Mouse (Mus musculus) lung, embryonic 15.5 days (tissue): ENCODE data around the gene Scn5a. TPM values are rescaled to one million over a fixed set of nuclear protein-coding genes. Genes with fewer than 3 reads are reported as not detected.
A peak's percentile ranks its signal among the peaks of the same experiment; 100 is the strongest.

ENCODE experiments used
- ATAC-seq: fragments of 200-750 bp; cut with Nextera tagmentation; 2 replicates; pipeline ENCODE4 v1.8.0; 2017; ENCODE audit warnings: moderate number of reproducible peaks, borderline replicate concordance; ENCODE audit not compliant: low FRiP score, low TSS enrichment; ENCODE audit errors: extremely low read depth
- H3K27ac ChIP-seq: fragments of 300-500 bp; sonication (generic); 2 replicates; pipeline ENCODE4 v1.5.1; 2015; ENCODE audit warnings: moderate library complexity, mild to moderate bottlenecking, inconsistent platforms
- H3K27me3 ChIP-seq: fragments of 300-500 bp; sonication (generic); 2 replicates; pipeline ENCODE4 v1.6.1; 2015; ENCODE audit warnings: inconsistent platforms
- H3K36me3 ChIP-seq: fragments of 300-500 bp; sonication (generic); 2 replicates; pipeline ENCODE4 v1.6.1; 2015; ENCODE audit warnings: inconsistent platforms
- H3K4me1 ChIP-seq: fragments of 300-500 bp; sonication (generic); 2 replicates; pipeline ENCODE4 v1.6.1; 2015; ENCODE audit warnings: inconsistent platforms
- H3K4me2 ChIP-seq: fragments of 300-500 bp; sonication (generic); 2 replicates; pipeline ENCODE4 v1.6.1; 2015; ENCODE audit warnings: inconsistent platforms, mild to moderate bottlenecking, moderate library complexity
- H3K4me3 ChIP-seq: fragments of 300-500 bp; sonication (generic); 2 replicates; pipeline ENCODE4 v1.5.1; 2015; ENCODE audit warnings: mild to moderate bottlenecking, inconsistent platforms
- H3K9ac ChIP-seq: fragments of 300-500 bp; sonication (generic); 2 replicates; pipeline ENCODE4 v1.6.1; 2015; ENCODE audit warnings: inconsistent platforms
- H3K9me3 ChIP-seq: fragments of 300-500 bp; sonication (generic); 2 replicates; pipeline ENCODE4 v1.6.1; 2016; ENCODE audit warnings: inconsistent platforms
- WGBS: fragments of 180-500 bp; shearing (Covaris S2); methylation state at CpG from one replicate; pipeline ENCODE4 v1.1.7; 2015; 5-methylcytosine and 5-hydroxymethylcytosine counted together
- polyA plus RNA-seq: library from polyadenylated mRNA; unstranded; fragments of >200 nt; fragmentation: Nextera tagmentation; extraction: Ambion mirVana; gene quantifications from 2 replicates; pipeline ENCODE4 v1.2.1, GENCODE M21; 2015

Gene Scn5a
- polyA plus RNA-seq, 1 experiment from 2014 or later, result 0.87 TPM

GRCm38 (mm10) chr9:119524511-119524910 is 54.3 kb downstream of the Scn5a start:
- no peak overlapping the region for H3K27ac ChIP-seq
- no peak overlapping the region for H3K9ac ChIP-seq
- no peaks in the 10 kb centered on the region for H3K36me3 ChIP-seq
- no peak overlapping the region for H3K4me3 ChIP-seq
- ATAC-seq, result no peak
- WGBS, result 88% methylated on average over 6 of the region's 6 CpGs
- H3K4me1 ChIP-seq, result 0 out of 2 replicates have a peak, but pooled peaks cover 4% of the 10 kb centered on the region
- no peaks in the 10 kb centered on the region for H3K27me3 ChIP-seq
- no peak overlapping the region for H3K4me2 ChIP-seq
- no peaks in the 10 kb centered on the region for H3K9me3 ChIP-seq

DNA sequence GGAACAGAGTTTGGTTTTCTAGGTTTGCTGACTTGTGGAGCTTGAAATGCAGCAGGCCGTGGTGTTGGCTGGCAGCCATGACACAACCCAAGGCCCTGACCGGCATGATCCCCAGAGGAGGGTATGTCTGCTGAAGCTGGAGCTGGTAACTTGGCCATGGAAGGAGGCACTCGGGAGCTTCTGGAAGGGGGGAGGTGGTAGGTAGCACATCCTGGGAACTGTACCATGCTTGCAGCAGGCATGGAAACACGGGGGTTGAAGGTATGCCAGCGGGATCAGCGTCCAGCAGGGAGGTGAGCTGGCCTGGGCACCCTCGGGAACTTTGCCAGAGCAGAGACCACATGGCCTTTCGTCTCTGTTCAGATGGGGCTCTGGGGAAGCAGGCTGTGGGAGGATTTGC is 55.5 kb downstream of the Scn5a start:
- H3K36me3 ChIP-seq, result no peaks in the 10 kb centered on the region
- 0 out of 2 replicates have a peak, but pooled peaks cover 5% of the 10 kb centered on the region for H3K4me1 ChIP-seq
- 67% methylated on average over 8 of the region's 8 CpGs for WGBS
- ATAC-seq, result no peak
- H3K9ac ChIP-seq, result no peak overlapping the region
- no peak overlapping the region for H3K4me3 ChIP-seq
- no peaks in the 10 kb centered on the region for H3K27me3 ChIP-seq
- no peaks in the 10 kb centered on the region for H3K9me3 ChIP-seq
- no peak overlapping the region for H3K4me2 ChIP-seq
- H3K27ac ChIP-seq, result no peak overlapping the region

DNA sequence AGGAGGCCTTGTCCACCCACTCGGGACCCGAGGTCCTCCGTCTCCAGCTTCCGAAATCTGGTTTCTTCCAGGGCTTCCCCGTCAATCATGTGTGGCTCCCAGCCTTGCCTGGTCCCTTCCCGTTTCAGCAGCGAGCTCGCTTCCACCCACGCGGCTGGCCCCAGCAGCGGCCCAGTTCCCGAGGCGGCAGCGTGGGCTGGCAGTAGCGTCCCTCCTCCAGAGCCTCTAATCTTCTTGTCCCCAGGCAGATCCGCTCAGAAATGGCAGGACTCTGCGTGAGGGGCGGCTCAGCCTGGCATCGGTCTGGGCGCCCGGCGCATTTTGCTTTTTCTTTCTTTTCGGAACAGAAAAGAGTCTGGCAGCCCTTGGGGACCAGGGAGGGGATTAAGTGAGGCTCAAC is 59.7 kb downstream of the Scn5a start:
- Histone ChIP-seq H3K4me2 (no peak overlapping the region), H3K9me3 (no peaks in the 10 kb centered on the region), H3K27me3 (no peaks in the 10 kb centered on the region), H3K27ac (no peak overlapping the region), H3K9ac (no peak overlapping the region), H3K36me3 (no peaks in the 10 kb centered on the region), H3K4me3 (no peak overlapping the region), H3K4me1 (peaks cover 19% of the 10 kb centered on the region)
- WGBS, result 60% methylated on average over 23 of the region's 23 CpGs
- no peak for ATAC-seq

- Histone ChIP-seq H3K27me3 (no peaks in the 10 kb centered on the region), H3K4me3 (no peak overlapping the region), H3K36me3 (no peaks in the 10 kb centered on the region), H3K27ac (no peak overlapping the region), H3K9ac (no peak overlapping the region), H3K9me3 (no peaks in the 10 kb centered on the region), H3K4me1 (peaks cover 17% of the 10 kb centered on the region), H3K4me2 (no peak overlapping the region)
- 71% methylated on average over 8 of the region's 8 CpGs for WGBS
- no peak for ATAC-seq
Observed at GRCm38 (mm10) chr9:119518177-119518576, 60.6 kb downstream of the Scn5a start.

- Histone ChIP-seq H3K4me3 (no peak overlapping the region), H3K36me3 (no peaks in the 10 kb centered on the region), H3K27me3 (no peaks in the 10 kb centered on the region), H3K27ac (no peak overlapping the region), H3K9me3 (no peaks in the 10 kb centered on the region), H3K4me2 (peak overlapping the region; percentile 8; the same call in 1 of the 2 replicates), H3K9ac (no peak overlapping the region), H3K4me1 (peaks cover 16% of the 10 kb centered on the region)
- ATAC-seq, result no peak
- WGBS, result 24% methylated on average over 20 of the region's 20 CpGs
Observed at GRCm38 (mm10) chr9:119517467-119517866, 61.3 kb downstream of the Scn5a start.

- WGBS, result 40% methylated on average over 5 of the region's 5 CpGs
- Histone ChIP-seq H3K36me3 (no peaks in the 10 kb centered on the region), H3K4me1 (peaks cover 16% of the 10 kb centered on the region), H3K27me3 (no peaks in the 10 kb centered on the region), H3K4me2 (no peak overlapping the region), H3K4me3 (no peak overlapping the region), H3K9ac (no peak overlapping the region), H3K27ac (no peak overlapping the region), H3K9me3 (no peaks in the 10 kb centered on the region)
- no peak for ATAC-seq
Observed at GRCm38 (mm10) chr9:119516815-119517214, 62.0 kb downstream of the Scn5a start.

GRCm38 (mm10) chr9:119515454-119515853 is 63.4 kb downstream of the Scn5a start:
- peaks cover 16% of the 10 kb centered on the region for H3K4me1 ChIP-seq
- no peak for ATAC-seq
- no peak overlapping the region for H3K4me3 ChIP-seq
- H3K9me3 ChIP-seq, result no peaks in the 10 kb centered on the region
- no peak overlapping the region for H3K9ac ChIP-seq
- no peak overlapping the region for H3K4me2 ChIP-seq
- H3K27ac ChIP-seq, result no peak overlapping the region
- no peaks in the 10 kb centered on the region for H3K27me3 ChIP-seq
- 81% methylated on average over 9 of the region's 9 CpGs for WGBS
- no peaks in the 10 kb centered on the region for H3K36me3 ChIP-seq

GRCm38 (mm10) chr9:119514986-119515385 is 63.8 kb downstream of the Scn5a start:
- H3K9ac ChIP-seq, result no peak overlapping the region
- no peaks in the 10 kb centered on the region for H3K9me3 ChIP-seq
- H3K27me3 ChIP-seq, result no peaks in the 10 kb centered on the region
- no peak for ATAC-seq
- peaks cover 16% of the 10 kb centered on the region for H3K4me1 ChIP-seq
- no peak overlapping the region for H3K27ac ChIP-seq
- H3K4me2 ChIP-seq, result no peak overlapping the region
- 83% methylated on average over 8 of the region's 8 CpGs for WGBS
- H3K4me3 ChIP-seq, result no peak overlapping the region
- H3K36me3 ChIP-seq, result no peaks in the 10 kb centered on the region

- whole genome bisulfite sequencing, result 79% methylated on average over 8 of the region's 8 CpGs
- H3K4me3 ChIP-seq, result no peak overlapping the region
- H3K9me3 ChIP-seq, result no peaks in the 10 kb centered on the region
- no peaks in the 10 kb centered on the region for H3K36me3 ChIP-seq
- H3K27ac ChIP-seq, result no peak overlapping the region
- H3K27me3 ChIP-seq, result no peaks in the 10 kb centered on the region
- peaks cover 16% of the 10 kb centered on the region for H3K4me1 ChIP-seq
- no peak overlapping the region for H3K9ac ChIP-seq
- H3K4me2 ChIP-seq, result no peak overlapping the region
- no peak for ATAC-seq
Observed at GRCm38 (mm10) chr9:119513816-119514215, 65.0 kb downstream of the Scn5a start.

DNA sequence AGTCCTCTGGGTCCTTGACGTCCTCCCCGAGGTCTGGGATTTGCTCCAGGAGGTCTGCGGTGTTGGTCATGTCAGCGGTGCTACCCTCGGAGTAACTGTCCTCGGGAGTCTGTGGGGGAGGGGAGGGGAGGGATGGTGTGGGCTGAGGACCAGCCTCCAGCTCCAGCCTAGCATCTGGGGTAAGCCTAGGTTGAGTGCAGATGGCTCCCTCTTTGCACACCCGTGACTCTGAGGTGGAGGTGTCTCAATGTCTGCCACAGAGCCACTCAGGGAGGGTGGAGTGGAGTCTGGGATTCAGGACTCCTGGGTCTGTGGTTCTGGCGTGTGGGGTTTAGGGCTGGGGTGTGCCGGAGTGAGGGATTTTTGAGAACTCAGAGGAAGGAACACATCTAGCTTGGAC is 65.8 kb downstream of the Scn5a start:
- ATAC-seq, result no peak
- H3K9me3 ChIP-seq, result no peaks in the 10 kb centered on the region
- no peak overlapping the region for H3K4me3 ChIP-seq
- 82% methylated on average over 9 of the region's 9 CpGs for WGBS
- no peaks in the 10 kb centered on the region for H3K36me3 ChIP-seq
- peaks cover 12% of the 10 kb centered on the region for H3K4me1 ChIP-seq
- no peak overlapping the region for H3K27ac ChIP-seq
- no peaks in the 10 kb centered on the region for H3K27me3 ChIP-seq
- H3K9ac ChIP-seq, result no peak overlapping the region
- H3K4me2 ChIP-seq, result no peak overlapping the region

DNA sequence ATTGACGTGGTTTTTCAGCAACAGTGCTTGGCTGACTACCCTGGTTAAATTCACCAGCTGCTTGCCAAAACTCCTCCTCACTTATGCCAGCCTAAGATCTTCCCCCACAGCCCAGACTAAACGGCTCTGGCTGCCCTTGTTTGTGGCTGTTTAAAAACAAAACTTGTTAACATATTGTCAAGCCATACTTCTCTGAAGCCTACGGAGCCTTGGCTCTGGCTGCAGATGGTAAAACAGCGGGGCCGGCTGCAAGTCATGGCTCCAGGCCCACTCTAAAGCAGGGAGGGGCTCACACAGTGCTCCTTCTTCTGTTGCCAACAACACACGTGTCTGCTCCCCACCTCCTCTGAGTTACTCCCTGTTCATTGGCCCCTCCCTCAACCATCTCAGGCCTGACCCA is 67.9 kb downstream of the Scn5a start:
- Histone ChIP-seq H3K4me2 (no peak overlapping the region), H3K9me3 (0 out of 2 replicates have a peak, but pooled peaks cover 4% of the 10 kb centered on the region), H3K4me1 (no peaks in the 10 kb centered on the region), H3K27me3 (no peaks in the 10 kb centered on the region), H3K4me3 (no peak overlapping the region), H3K9ac (no peak overlapping the region), H3K36me3 (no peaks in the 10 kb centered on the region), H3K27ac (no peak overlapping the region)
- ATAC-seq, result peak; percentile 58; the same call in 1 of the 2 replicates
- 42% methylated on average over 6 of the region's 6 CpGs for WGBS

DNA sequence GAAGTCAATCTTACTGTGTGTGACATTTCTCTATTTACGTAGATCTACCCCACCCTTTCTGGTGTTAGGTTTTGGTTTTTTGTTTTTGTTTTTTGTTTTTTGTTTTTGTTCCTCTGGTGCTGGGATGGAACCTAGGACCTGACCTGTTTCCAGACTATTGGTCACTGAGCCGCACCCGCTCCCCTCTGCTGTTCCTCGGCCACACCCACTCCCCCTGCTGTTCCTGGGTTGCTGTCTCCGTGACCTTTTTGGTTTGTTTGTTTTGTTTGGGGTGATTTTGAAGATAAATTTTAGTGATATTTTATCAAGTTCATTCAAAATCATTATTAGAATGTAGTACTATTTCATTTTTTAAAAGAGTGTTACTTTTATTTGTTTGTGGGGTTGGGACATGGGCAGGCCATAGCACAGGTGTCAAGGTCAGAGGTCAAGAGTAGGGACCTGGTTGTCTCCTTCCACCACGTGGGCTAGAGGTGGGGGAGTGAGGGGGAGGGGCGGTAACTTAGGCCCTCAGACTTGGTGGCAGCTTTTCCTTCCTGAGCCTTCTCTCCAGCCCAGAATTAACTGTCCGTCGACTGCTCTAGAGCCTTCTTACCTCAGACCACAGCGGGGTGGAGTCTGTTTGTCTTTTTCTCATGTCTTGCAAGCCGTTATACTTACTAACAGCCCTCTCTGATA is 73.7 kb downstream of the Scn5a start:
- H3K36me3 ChIP-seq, result no peaks in the 10 kb centered on the region
- no peak overlapping the region for H3K4me2 ChIP-seq
- no peak overlapping the region for H3K27ac ChIP-seq
- WGBS, result 60% methylated on average over 11 of the region's 11 CpGs
- no peak overlapping the region for H3K4me3 ChIP-seq
- 0 out of 2 replicates have a peak, but pooled peaks cover 4% of the 10 kb centered on the region for H3K9me3 ChIP-seq
- no peak overlapping the region for H3K9ac ChIP-seq
- no peaks in the 10 kb centered on the region for H3K4me1 ChIP-seq
- H3K27me3 ChIP-seq, result no peaks in the 10 kb centered on the region
- ATAC-seq, result no peak
